Comparison of ENCODE assay signal across 21 mouse cellular contexts in genomic region chr7:116123597-116123985, GRCm38 (mm10). TPM values are rescaled to one million over a fixed set of nuclear protein-coding genes. Genes with fewer than 3 reads are reported as not detected.
A peak's percentile ranks its signal among the peaks of the same experiment; 100 is the strongest.
DNase-seq lines count a peak whose midpoint lies in the region; ATAC-seq and TF ChIP-seq lines count a peak whose summit lies in the region.
"Had no signal": no experiment of that assay in that cellular context is flagged by ENCODE, and none has a peak within 500 bp of the region (broad histone marks: within the 10 kb centered on the region; RNA-seq: fewer than 3 reads in every experiment).

No protein-coding gene starts in this region.

- H3K4me1 ChIP-seq in forebrain, embryonic 15.5 days, result peaks cover 33% of the 10 kb centered on the region
- peaks cover 8% of the 10 kb centered on the region; the same call in 1 of the 2 replicates for H3K4me1 ChIP-seq in forebrain, embryonic 14.5 days (ENCODE audit: control insufficient read depth, insufficient read depth, low read length)
- peaks cover 9% of the 10 kb centered on the region for H3K4me1 ChIP-seq in limb, embryonic 14.5 days (ENCODE audit: control insufficient read depth, insufficient read depth, low read length)
- H3K4me1 ChIP-seq: lung, embryonic 15.5 days had no signal

- no peak for ATAC-seq in forebrain, embryonic 15.5 days (replicated peaks)
- ATAC-seq in forebrain, embryonic 14.5 days, result no peak
- no peak for ATAC-seq in limb, embryonic 14.5 days (ENCODE audit: low FRiP score, low read depth)
- ATAC-seq in monocyte, adult 5-6 weeks (replicated peaks; ENCODE audit: insufficient number of reproducible peaks, low FRiP score, low TSS enrichment, poor library complexity, severe bottlenecking), result no peak
- ATAC-seq: CD4-positive, CD25-positive, alpha-beta regulatory T cell, adult 4 months; intestine, embryonic 16.5 days had no signal

- no peak for TF ChIP-seq POLR2A in limb, embryonic 14.5 days (IDR thresholded peaks at IDR 0.05; ENCODE audit: borderline replicate concordance, extremely low read depth, insufficient read depth, insufficient read length)

- intact Hi-C loops in left cerebral cortex, postnatal 25 days (cut with DNase I), result no loop called here

- H3K27me3 ChIP-seq in forebrain, embryonic 15.5 days, result no peaks in the 10 kb centered on the region
- no peaks in the 10 kb centered on the region for H3K27me3 ChIP-seq in forebrain, embryonic 14.5 days (replicated peaks; ENCODE audit: control insufficient read depth, insufficient read depth, low read length)
- no peaks in the 10 kb centered on the region for H3K27me3 ChIP-seq in limb, embryonic 14.5 days (ENCODE audit: control insufficient read depth, insufficient read depth, low read length)
- H3K27me3 ChIP-seq: limb, embryonic 12.5 days; lung, embryonic 15.5 days had no signal

- no peak overlapping the region for H3K4me2 ChIP-seq in forebrain, embryonic 15.5 days (replicated peaks)
- no peak overlapping the region for H3K4me2 ChIP-seq in forebrain, embryonic 14.5 days (ENCODE audit: low read length)
- no peak overlapping the region for H3K4me2 ChIP-seq in limb, embryonic 14.5 days (replicated peaks; ENCODE audit: low read depth, low read length, severe bottlenecking)
- H3K4me2 ChIP-seq: heart, embryonic 11.5 days; limb, embryonic 12.5 days; lung, embryonic 15.5 days had no signal

- no peaks in the 10 kb centered on the region for H3K9me3 ChIP-seq in forebrain, embryonic 15.5 days
- no peaks in the 10 kb centered on the region for H3K9me3 ChIP-seq in forebrain, embryonic 14.5 days (replicated peaks; ENCODE audit: control insufficient read depth, low read length)
- no peaks in the 10 kb centered on the region for H3K9me3 ChIP-seq in limb, embryonic 14.5 days (ENCODE audit: control insufficient read depth, low read length)
- H3K9me3 ChIP-seq: limb, embryonic 12.5 days; lung, embryonic 15.5 days had no signal

- H3K4me3 ChIP-seq in forebrain, embryonic 15.5 days, result no peak overlapping the region
- no peak overlapping the region for H3K4me3 ChIP-seq in forebrain, embryonic 14.5 days (ENCODE audit: low read depth, low read length)
- no peak overlapping the region for H3K4me3 ChIP-seq in limb, embryonic 14.5 days (replicated peaks; ENCODE audit: low read length)
- H3K4me3 ChIP-seq: erythroblast, embryonic 14.5 days; limb, embryonic 12.5 days; lung, embryonic 15.5 days had no signal

- WGBS in forebrain, embryonic 15.5 days, result 76% methylated on average over 2 of the region's 2 CpGs
- WGBS in forebrain, embryonic 14.5 days, result 90% methylated on average over 2 of the region's 2 CpGs
- 60% methylated on average over 2 of the region's 2 CpGs for WGBS in limb, embryonic 14.5 days

- H3K27ac ChIP-seq in forebrain, embryonic 15.5 days (replicated peaks), result 0 out of 2 replicates have a peak overlapping the region, but pooled peaks have one; percentile 41
- H3K27ac ChIP-seq in forebrain, embryonic 14.5 days (ENCODE audit: low read depth, low read length), result no peak overlapping the region
- H3K27ac ChIP-seq in limb, embryonic 14.5 days (replicated peaks; ENCODE audit: low read depth, low read length), result peak overlapping the region; percentile 14; the same call in 1 of the 2 replicates
- H3K27ac ChIP-seq: limb, embryonic 12.5 days; liver, embryonic 14.5 days; lung, embryonic 15.5 days had no signal

- no peak for DNase-seq in forebrain, embryonic 14.5 days (ENCODE audit: low spot score)
- peak; percentile 7 to 60 for DNase-seq in left cerebral cortex, postnatal 25 days (ENCODE audit: low spot score in 2 of 2)
- no peak for DNase-seq in left cerebral cortex, adult 9 months (ENCODE audit: low spot score in 2 of 2)
- peak; percentile 66 for DNase-seq in brain, adult 2 months (ENCODE audit: low read depth, low spot score)
- no peak for DNase-seq in limb, embryonic 14.5 days (ENCODE audit: low spot score)
- DNase-seq: adrenal gland, postnatal 25 days; cerebellum, adult 9-10 months; gastrocnemius, postnatal 14 days; heart, adult 11 months; layer of hippocampus, postnatal 36 days; thymus, adult 2 months; thymus, postnatal 4 days had no signal

- H3K36me3 ChIP-seq in forebrain, embryonic 15.5 days, result no peaks in the 10 kb centered on the region
- 0 out of 2 replicates have a peak, but pooled peaks cover 6% of the 10 kb centered on the region for H3K36me3 ChIP-seq in forebrain, embryonic 14.5 days (ENCODE audit: control insufficient read depth, insufficient read depth, low read length)
- H3K36me3 ChIP-seq in limb, embryonic 14.5 days (ENCODE audit: control insufficient read depth, insufficient read depth, low read length), result no peaks in the 10 kb centered on the region
- H3K36me3 ChIP-seq: limb, embryonic 12.5 days; lung, embryonic 15.5 days had no signal

- H3K9ac ChIP-seq in forebrain, embryonic 15.5 days (replicated peaks), result no peak overlapping the region
- H3K9ac ChIP-seq in forebrain, embryonic 14.5 days (ENCODE audit: low read length), result no peak overlapping the region
- no peak overlapping the region for H3K9ac ChIP-seq in limb, embryonic 14.5 days (ENCODE audit: low read depth, low read length, severe bottlenecking)
- H3K9ac ChIP-seq: limb, embryonic 12.5 days; liver, embryonic 14.5 days; lung, embryonic 15.5 days had no signal

RNA-seq across cellular contexts. Expression of gene Gm4353, which starts 39.2 kb away (rescaled TPM):
- polyA plus RNA-seq in forebrain, embryonic 15.5 days (2015; fragmentation: Nextera tagmentation; extraction: Ambion mirVana), result 0.55 and 1.0 TPM in 2 replicates
- polyA plus RNA-seq in forebrain, embryonic 14.5 days (2014; fragmentation: Nextera tagmentation; extraction: Ambion mirVana), result 0.96 and 1.4 TPM in 2 replicates
- 1 to 10 TPM; 3.8 to 4.6 TPM for total RNA-seq in left cerebral cortex, postnatal 25 days (2021)
- polyA plus RNA-seq in limb, embryonic 14.5 days (2012; rRNA removed), result 0.79 and 0.87 TPM in 2 replicates
- 1.1 and 1.4 TPM in 2 replicates for polyA plus RNA-seq in limb, embryonic 14.5 days (2014; fragmentation: Nextera tagmentation; extraction: Ambion mirVana)
- 0.67 to 1.2 TPM (median 0.75 TPM) in 3 replicates for total RNA-seq in monocyte, adult 5-6 weeks (2017)

Comparison
In these comparisons a context has a peak if more than half of its experiments do, and no peak if none do; other contexts are left out.
1. DNase-seq: peak in left cerebral cortex, postnatal 25 days (2 of 2) and brain, adult 2 months (single experiment); none in forebrain, embryonic 14.5 days (single experiment), left cerebral cortex, adult 9 months (0 of 2) and limb, embryonic 14.5 days (single experiment).